Mouse (Mus musculus): Measurements from ENCODE around the gene Elavl2.
"Not testable (repeated sequence)": the region's sequence is repeated elsewhere in the genome, so short reads cannot be mapped to it uniquely, and the experiment has no call there.

Gene Elavl2

DNA sequence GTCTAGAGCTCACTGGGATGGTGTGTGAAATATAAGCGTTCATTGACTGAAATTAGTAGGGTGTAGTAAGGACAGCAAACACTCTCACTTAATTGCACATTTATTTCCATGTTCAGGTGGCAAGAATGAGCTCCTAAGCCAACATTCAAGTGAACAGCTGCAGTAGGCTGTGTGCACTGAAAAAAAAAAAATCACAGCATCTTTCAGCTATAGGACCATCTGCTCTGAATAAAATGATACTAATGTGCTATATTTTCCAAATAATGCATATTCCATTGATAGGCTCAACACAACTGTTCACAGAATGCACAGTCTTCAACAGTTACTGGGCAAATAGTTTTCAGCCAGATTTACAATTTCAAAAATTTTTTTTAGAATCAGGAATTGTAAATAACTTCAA lies 89.8 kb downstream of the Elavl2 start:
- DNase-seq = no peak

DNA sequence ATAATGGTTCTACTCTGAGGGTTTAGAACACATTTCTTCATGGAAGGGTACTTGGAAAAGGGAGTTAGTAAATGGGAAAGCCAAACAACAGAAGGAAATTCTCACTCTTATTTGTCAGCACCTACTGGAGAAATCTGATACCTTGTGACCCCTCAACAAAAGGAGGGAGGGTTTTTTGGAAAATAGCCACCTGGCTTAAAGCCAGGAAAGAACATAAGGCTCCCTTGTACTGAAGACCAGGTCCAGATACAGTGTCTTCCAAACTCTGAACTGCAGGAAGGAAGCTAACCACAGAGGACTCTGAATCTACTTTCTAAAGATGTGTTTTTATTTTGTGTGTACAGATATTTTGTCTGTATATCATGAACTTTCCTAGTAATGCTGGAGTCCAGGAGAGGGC lies 102.9 kb downstream of the Elavl2 start:
- no peak for DNase-seq

DNA sequence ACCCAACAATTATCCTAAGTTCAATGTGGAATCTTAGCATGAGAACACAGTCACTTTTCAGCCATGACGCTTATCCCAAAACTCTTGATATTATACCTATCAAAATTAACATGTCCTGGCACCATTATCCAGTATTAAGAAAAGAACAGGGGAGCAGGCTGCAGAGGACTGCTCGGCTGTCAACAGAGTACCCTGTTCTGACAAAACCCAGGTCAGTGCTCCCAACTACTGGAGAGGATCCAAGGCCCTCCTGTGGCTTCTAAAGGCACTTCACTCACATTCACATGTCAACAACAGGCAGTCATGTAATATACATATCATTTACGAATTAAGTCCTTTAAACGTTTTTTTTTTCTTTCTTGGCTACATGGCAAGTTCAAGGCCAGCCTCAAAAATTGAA lies 105.3 kb downstream of the Elavl2 start:
- no peak for DNase-seq

DNA sequence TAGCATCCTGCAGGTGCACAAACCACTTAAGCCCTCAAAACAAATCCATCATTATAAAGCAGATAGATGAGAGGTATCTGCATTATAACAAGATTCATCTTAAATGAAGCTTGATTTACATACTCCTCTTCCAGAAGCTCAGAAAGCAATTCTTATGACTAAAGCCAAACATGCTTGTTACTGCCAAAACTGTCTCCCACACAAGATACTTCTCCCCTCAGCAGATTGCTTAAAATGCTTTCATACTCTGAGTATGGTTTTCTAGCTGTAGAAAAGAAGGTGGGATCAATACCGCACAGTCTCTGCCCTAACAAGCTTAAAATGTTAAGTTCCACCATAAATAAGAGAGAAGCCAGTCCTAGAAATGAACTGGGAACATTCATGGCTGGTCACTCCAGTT lies 109.1 kb downstream of the Elavl2 start:
- no peak for DNase-seq

DNA sequence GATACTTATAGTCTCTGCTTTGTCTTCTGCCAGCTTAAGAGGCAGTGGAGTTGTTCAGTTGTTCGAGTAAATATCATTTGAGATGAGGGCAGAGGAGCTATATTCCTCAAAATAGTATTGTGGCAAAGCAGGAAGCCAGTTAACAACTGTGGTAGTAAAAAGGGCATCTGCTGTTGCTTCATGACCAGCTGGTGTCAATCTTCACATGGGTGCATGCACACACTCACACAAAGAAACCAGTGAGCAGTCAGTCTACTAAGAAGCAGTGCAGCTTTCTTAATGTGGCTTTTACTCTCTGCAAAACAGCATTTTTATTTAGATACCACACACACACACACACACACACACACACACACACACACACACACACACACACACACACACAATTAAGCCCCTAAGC lies 110.2 kb downstream of the Elavl2 start:
- no peak for DNase-seq

DNA sequence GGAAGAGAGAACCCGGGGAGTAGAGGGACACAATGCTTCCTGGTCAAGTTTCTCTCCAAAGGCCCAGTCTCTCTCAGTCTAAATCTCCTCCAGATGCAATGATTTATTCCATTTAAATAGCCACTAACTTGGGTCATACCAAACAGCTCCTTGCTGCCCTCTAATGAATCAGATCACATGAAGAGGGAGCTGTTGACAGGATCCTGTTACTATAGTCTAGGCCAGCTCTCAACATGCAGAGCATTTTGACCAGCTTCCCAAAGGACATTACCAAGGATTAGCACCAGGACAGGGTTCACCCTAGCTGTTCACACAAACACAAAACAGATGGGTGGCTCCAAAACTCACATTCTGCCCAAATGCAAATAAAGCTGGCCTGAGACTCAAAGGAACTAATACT lies 111.4 kb downstream of the Elavl2 start:
- no peak for DNase-seq

DNA sequence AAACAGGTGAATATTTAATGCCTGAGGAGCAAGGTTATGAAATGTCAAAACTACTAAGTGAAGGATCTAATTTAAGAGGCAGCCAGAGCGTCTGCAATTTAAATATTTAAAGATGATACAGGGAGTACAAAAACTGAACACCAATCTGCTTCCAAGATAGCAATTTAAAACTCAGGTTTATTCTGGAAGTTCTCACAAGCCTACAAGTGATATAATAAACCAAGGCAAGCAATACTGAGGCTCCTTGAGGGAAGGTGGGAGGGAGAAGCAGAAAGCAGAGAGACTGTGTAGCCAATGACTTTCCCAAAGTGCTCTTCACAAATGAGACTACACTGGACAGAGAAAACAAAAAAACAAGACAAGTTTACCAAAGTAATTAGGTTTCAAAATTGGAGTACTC lies 132.2 kb downstream of the Elavl2 start:
- no peak for DNase-seq

DNA sequence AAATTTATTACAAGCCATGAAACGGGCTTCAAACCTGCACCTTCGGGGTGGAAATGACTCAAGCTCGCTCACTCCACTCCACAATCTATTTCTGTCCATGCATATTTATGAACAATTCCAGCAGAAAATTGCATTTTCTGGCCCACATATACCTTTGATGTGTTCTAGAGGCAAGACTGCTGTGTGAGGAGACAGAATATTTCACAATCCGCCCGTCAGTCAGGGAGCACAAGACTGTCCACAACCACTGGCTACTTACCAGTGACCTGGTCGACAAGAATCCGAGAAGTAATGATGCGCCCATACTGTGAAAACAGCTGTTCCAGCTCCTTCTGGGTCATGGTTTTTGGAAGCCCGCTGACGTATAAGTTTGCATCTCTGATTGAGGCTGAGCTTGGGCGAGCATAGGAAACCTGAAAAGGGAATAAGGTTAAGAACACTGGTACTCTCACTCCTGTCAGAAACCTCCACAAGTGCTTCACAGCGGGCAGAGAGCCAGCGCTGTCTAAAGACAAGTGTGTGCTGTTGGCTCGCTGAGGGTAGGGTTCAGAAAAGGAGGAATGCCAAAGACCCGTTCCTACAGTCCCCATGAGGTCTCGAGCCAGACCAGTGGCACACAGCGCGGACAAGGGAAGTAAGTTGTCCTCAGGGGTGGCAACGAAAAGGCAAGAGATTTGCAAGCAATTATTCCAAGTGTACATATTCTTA lies 136.7 kb downstream of the Elavl2 start:
- DNase-seq = no peak

DNA sequence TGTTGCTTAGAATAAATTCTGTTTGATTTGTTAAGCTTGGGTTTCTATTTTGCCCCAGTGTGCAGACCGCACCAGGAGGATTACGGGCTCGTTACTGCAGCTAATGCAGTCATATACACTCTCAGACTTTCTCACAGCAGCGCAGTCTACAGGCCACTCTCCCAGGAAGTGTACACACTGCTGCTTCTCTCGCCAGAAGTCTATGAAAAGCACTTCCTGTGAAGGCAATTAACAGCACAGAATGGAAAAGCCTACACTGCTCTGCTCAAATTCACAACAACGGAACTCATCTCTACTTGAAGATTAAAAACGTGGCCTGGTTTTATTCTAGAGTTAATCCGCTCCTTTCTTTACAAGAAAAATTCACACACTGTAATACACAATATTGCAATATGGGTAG lies 137.7 kb downstream of the Elavl2 start:
- no peak for DNase-seq

DNA sequence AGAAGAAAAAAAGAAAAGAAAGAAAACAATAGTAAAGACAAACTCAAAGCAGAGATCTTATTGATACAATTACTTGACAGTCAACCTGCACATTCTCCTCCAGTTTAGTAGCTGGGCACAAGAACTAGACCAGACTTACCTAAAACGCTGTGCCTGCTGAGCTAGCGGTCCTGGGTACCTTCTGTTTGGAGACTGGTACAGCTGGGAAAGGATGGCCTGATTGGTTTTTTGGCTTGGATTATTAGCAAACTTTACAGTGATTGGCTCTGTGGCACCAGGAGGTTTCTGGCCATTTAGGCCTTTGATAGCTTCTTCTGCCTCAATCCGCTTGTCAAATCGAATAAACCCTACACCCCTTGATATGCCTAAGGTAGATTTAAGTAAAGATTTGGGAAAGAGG lies 140.0 kb downstream of the Elavl2 start:
- DNase-seq = no peak

DNA sequence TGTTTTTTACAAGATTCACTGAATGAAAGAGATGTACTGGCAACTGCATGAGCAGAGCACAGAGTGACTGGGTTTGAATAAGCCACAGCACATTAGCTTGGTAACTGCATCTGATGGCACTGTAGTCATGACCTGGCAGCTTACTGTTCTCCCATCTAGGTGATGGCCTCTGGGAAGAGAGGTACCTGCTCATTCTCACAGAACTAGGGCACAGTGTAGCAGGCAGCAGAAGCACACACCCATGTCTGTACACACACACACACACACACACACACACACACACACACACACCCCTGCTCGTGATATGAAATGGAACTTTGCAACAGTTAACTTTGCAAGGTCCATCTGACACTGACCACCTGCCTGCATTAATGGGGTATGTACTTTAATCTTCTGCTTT lies 151.9 kb downstream of the Elavl2 start:
- no peak for DNase-seq

DNA sequence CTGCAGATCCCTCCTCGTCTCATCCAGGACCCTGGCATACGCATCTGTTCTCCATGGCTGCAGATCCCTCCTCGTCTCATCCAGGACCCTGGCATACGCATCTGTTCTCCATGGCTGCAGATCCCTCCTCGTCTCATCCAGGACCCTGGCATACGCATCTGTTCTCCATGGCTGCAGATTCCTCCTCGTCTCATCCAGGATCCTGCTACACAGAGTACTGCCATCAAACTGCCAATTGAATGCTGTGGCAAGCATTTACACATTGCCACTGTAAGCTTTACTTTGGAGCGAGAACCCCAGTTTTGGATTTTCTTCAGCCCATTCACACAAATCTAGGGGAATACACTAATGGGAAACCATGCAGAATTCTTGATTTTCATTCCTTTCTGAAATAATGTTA lies 155.4 kb downstream of the Elavl2 start:
- not testable (repeated sequence) for DNase-seq

DNA sequence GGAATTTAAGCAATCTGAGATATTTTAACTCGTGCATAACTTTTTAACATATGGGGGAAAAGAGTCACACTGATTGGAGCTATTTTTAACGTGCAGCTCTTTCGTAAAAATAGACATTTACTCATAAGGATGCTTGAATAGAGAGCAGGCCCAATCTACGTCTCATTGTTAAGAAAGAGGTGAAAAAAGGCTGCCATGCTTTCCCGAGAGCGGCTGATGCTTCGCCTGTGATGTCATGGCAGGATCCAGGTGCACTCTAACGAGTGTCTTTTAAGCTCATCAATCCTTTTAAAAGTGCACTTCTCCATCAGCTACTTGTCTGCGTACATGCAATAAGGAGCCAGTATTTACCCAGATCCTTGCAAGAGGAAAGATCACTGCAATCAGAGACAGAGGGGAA lies 156.0 kb downstream of the Elavl2 start:
- no peak for DNase-seq

DNA sequence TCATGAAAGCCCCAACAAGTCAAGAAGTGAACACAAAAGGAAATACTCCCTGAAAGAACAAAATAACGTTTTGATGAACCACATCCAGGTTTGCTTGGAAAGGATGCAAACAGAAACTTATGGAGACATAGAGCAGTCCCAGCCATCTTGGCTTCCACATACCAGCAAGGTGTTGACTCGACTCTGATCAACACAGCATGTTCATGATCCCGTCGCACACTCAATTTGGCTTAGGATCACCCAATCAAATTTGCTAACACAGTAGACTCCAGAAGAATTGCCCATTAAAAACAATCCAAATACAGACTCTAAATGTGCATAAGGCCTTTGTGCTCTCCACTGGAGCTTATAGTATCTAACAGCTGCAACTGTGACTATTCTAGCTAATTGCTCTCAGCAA lies 156.7 kb downstream of the Elavl2 start:
- DNase-seq = no peak

DNA sequence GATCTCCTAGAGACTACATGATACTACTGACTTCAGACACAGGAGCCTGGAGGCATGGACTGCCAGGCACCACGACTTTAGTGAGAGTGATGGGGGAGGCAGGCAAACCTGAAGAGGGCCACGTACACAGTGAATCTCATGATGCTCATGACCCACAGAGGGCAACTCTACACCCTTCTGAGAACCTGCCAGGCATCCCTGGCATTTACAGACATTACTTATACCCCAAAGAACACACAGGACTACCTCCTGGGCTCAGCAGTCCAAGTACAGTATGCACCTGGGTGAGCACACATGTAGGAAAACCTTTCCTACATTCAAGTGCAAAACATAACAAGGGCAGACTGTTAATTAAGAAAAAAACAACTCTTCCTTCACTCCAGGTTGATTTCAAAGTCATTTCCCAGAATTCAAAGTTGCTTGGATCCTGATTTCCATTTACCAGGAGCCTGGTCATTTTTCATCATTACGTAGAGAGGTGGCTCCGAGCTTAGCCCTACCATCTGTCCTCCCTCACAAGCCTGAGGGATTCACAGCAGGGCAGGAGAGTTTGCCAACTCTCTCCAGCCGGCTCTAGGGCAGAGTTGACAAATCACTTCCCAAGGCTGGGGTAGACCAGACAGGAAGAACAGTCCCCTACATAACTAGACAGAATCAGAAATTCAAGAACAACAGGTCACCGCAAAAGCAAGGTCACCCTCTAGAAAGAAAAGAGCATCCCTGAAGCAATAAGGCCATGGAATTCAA lies 161.7 kb downstream of the Elavl2 start:
- DNase-seq = no peak

DNA sequence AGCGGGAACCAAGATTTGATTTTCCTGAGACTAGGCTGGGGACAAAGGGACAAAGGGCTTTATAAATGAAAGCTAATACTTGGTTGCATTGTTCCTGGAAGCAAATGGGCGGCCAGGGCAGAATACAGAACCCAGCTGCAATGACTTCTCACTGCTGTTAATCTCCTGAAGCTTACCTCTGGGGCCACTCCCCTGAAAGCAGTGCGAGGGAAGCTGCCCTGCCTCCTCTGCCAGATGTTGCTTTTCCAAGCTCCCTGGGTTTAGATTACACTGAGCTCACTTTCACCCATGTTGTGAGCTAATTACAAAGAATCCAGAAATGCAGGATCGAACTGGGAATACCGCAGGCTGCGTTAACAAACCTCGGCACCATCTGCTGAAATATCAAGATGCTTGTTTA lies 163.6 kb downstream of the Elavl2 start:
- no peak for DNase-seq

DNA sequence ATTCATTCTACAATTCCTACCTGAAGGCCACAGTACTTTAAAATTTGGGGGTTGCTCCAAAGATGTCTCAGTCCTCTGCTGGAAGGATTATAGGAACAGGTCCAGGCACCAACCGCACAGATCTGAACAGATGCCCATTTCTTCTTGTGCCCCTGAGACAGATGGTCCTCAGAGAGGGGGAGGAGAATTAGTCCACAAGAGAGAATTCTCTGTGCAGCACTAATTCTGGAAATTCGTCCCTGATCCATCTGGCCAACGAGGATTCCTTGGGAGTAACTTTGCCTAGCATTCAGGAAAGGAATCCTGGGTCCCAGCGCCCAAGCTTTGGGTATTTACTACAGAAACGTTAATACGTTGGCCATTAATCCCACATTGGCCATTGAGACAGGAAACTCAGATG lies 165.6 kb downstream of the Elavl2 start:
- no peak for DNase-seq

DNA sequence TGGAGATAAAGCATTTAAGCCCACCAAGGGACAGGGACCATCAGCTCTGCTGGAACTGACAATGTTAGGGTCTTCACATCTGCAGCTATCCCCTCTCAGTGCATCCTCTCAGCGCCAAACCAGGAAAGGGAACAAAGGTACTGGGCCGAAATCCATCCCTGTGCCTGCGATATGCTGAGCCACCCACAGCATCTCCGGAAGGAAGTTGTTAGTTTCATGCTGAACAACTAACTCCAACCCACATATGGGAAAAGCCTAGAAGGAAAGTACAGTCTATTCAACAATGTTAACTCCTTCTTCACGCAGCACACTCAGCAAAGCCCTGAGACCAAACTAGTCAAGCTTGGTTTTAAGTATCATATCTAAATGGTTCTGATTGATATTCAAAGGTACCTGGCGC lies 167.0 kb downstream of the Elavl2 start:
- DNase-seq = no peak

DNA sequence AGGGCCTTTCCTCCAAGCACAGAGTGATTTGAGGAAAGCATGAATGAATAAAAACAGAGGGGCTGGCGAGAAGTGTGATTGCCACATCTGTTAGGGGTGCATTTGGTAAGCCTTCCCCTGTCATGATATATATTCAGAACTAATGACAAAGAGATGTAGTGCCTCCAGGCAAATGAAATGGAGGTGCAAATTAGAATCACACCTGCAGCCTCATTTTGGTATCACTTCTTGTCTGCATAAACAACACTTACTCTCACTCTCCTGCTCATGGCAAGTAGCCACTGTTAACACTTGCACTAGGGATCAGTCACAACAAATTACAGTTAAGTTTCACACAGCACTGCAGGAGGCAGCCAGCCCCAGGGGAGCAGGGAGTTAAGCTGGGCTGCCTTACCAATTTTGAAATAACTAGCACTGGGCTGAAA lies 170.1 kb downstream of the Elavl2 start:
- no peak for DNase-seq

DNA sequence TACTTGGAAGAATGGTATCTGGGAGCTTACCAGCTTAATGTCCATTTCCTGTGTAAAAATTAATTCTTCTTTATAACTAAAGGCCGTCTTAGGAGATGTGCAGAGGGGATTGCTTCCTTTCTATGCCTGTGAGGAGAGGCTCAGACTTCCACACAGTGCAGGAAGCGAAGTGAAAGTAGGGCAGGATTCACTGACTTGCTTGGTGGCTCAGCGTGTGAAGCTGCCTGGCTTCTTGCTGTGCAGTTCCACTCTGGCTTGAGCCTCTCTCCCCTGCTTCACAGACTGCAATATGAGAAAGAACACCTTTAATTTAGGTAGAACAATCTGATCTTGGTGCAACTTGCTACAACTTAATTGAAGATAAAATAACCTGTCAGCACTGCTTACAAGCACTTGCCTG lies 172.2 kb downstream of the Elavl2 start:
- DNase-seq = no peak

DNA sequence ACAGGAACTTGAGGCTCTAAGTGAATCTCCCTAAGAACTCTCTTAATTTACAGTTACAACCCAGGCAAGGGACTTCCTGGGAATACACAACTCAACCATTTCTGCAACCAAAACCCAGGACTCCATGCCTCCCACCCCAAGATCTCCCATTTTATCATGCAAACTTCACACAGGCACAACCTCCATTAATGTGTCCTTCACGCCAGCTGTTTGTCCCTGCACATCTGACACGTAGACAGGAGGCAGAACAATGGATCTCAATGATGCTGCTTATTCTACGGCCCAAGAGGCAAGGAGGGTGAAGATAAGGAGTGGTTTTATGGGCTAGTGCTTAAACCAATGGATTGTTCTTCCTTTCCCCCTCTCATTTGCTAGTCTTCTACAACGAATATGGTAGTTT lies 176.8 kb downstream of the Elavl2 start:
- DNase-seq = no peak

DNA sequence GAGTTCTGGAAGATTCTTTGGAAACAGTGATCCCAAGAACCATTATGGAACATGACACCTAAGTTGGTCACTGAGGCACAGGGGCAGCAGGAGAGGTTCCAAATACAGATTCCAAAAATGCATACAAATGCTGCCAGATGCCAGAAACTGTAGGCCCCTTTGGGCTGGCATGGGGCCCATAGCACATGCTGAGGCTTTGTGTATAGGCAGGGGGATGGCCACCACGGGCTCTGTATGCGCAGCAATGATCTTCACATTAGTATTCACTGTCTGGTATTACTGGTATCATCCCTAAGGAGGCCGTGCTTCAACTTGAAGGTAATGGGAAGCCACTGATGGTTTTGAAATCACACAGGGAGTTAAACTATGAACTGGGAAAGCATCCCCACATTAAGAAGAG lies 181.3 kb downstream of the Elavl2 start:
- no peak for DNase-seq

DNA sequence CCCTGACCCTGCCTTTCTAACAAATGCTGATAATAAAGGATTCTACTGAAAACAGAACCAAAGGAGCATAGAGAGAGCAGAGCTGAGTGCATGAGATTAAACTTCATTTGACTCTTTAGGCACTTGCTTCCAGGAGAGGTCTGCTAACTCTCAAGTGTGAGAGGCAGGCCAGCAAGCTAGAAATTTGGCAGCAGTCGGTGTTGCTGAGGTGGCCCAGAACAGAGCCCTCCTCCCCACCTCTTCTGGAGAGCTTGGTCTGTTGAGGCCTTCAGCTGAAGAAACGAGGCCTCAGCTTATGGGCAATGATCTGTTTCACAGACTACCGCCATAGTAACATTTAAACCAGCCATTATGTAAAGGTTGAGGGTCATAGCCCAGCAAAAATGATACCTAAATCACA lies 186.7 kb downstream of the Elavl2 start:
- DNase-seq = no peak

DNA sequence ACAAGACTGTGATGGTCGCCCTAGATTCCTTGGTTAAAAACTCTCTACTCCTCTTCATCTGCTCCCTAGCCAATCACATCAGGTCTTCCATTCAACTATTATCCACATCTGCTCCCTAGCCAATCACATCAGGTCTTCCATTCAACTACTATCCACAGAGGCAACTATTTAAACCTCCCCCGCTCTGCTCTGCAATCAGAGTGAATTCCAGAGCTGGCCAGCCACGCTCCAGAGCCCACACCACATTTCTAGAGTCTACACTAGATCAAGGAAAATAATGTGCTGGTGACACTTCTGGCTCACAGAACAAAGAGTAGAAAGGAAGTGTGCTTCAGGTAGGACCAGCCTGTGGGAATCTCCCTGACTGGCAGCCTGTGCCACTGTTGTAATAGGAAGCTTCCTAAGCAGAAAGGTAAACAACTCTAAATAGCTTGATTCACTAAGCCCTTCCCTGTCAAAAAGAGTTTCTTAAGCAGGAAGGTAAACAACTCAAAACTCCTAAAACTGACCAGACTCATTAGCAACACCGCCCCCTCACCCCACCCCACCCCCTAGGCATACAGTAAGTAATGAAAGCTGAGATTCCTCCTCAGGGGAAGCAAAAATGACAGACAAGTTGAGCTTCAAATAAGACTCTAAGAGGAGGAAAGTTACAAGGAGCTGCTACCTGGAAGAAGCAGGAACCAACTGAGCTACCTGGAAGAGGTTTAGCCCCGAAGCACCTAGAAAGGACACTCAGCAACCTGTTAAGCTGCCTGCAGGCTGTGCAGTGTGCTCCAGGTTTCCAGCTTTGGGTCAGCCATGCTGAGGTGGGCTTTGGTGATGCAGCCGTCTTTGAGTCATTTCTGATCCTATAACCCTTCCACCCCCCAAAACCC lies 191.9 kb downstream of the Elavl2 start:
- no peak for DNase-seq
